In the genomic region with DNA sequence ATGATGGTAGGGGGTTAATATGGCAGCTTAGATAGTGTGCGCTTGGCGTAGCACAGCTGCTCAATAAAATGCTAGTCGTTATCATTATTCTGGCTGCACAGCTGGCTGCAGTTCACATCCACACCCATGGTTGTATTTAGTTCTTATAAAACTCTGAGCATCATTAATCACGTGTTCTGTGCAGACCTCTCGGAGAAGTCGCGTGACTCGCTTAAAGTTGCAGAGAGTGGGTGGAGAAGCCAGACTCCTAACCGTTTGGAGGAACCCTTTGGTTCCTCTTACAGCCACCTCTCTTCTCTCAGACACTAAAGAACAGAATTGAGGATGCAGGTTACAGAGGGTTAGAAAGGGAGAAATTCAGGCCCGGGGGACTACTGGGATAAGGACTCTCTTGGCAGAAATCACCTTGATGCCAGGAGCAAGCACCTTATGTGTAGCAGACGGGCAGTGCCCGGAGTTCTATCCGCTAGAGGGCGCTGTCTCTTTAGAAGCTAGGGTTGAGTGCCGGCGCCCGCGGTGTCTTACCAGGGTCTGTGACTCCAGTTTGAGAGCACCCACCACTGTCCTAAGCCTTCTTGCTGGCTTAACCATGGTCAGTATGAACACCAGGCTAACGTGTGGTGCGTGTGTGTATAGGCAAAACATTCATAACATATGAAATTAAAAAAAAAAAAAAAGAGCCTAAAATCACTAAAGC, we compare ENCODE assay signal across 8 mouse cellular contexts. TPM values are rescaled to one million over a fixed set of nuclear protein-coding genes. Genes with fewer than 3 reads are reported as not detected.
DNase-seq lines count a peak whose midpoint lies in the region; ATAC-seq and TF ChIP-seq lines count a peak whose summit lies in the region.

No protein-coding gene starts in this region.

- peak; percentile 72 for TF ChIP-seq CTCF in hindbrain, postnatal 0 days (IDR thresholded peaks at IDR 0.05; ENCODE audit: low read depth)

- peak; percentile 65 for ATAC-seq in hindbrain, postnatal 0 days
- ATAC-seq in megakaryocyte, adult 5-6 weeks (ENCODE audit: poor library complexity, severe bottlenecking) = peak; percentile 80

- no peaks in the 10 kb centered on the region for H3K4me1 ChIP-seq in hindbrain, postnatal 0 days (ENCODE audit: insufficient read depth, low read length)

- H3K27me3 ChIP-seq in hindbrain, postnatal 0 days (ENCODE audit: insufficient read depth, low read length) = no peaks in the 10 kb centered on the region

- no peak overlapping the region for H3K9ac ChIP-seq in hindbrain, postnatal 0 days (replicated peaks; ENCODE audit: low read length)

- H3K9me3 ChIP-seq in hindbrain, postnatal 0 days (ENCODE audit: low read length) = no peaks in the 10 kb centered on the region

- no peak overlapping the region for H3K27ac ChIP-seq in hindbrain, postnatal 0 days

- DNase-seq in NIH3T3 (ENCODE audit: low read depth) = peak; percentile 47
- DNase-seq in cerebellum, adult 8-10 months = peak; percentile 63
- DNase-seq in gastrocnemius, adult 18-20 months (ENCODE audit: low spot score) = peak; percentile 81
- peak; percentile 86 for DNase-seq in hindbrain, postnatal 0 days (ENCODE audit: low spot score)
- peak; percentile 75 to 92 for DNase-seq in left cerebral cortex, adult 18-20 months (ENCODE audit: low spot score in 2 of 2)
- peak; percentile 88 for DNase-seq in right cerebral cortex, postnatal 14 days
- DNase-seq in urinary bladder, postnatal 25 days (ENCODE audit: low spot score) = peak; percentile 81

- peak overlapping the region; percentile 34; the same call in 1 of the 2 replicates for H3K4me2 ChIP-seq in hindbrain, postnatal 0 days (ENCODE audit: low read depth, low read length)

- no peaks in the 10 kb centered on the region for H3K36me3 ChIP-seq in hindbrain, postnatal 0 days (ENCODE audit: insufficient read depth, low read length)

- no peak overlapping the region for H3K4me3 ChIP-seq in hindbrain, postnatal 0 days (ENCODE audit: low read length)

- WGBS in hindbrain, postnatal 0 days = 47% methylated on average over 20 of the region's 20 CpGs

RNA-seq across cellular contexts. Expression of a gene that starts 16.5 kb away (rescaled TPM):
- under 1 TPM in 1 of 2 experiments, not detected in 1; 0.18 TPM for total RNA-seq in gastrocnemius, adult 18-20 months (2021)
- total RNA-seq in hindbrain, postnatal 0 days (2014; rRNA removed) = 0.05 TPM in 1 of 2 replicates, not detected in the other
- polyA plus RNA-seq in hindbrain, postnatal 0 days (2015; fragmentation: Nextera tagmentation; extraction: Ambion mirVana) = 0.24 TPM in 1 of 2 replicates, not detected in the other
- under 1 TPM in 1 of 2 experiments, not detected in 1; 0.23 TPM for total RNA-seq in left cerebral cortex, adult 18-20 months (2021)
- total RNA-seq in megakaryocyte, adult 5-6 weeks (2015) = 0.07 and 0.25 TPM in 2 replicates
- total RNA-seq in megakaryocyte, adult 5-6 weeks (2017) = not detected in 2 replicates

RNA-seq across cellular contexts. Expression of a gene that starts 16.6 kb away (rescaled TPM):
- not detected for total RNA-seq in gastrocnemius, adult 18-20 months (2021)
- total RNA-seq in hindbrain, postnatal 0 days (2014; rRNA removed) = not detected in 2 replicates
- 0.06 and 0.13 TPM in 2 replicates for polyA plus RNA-seq in hindbrain, postnatal 0 days (2015; fragmentation: Nextera tagmentation; extraction: Ambion mirVana)
- not detected for total RNA-seq in left cerebral cortex, adult 18-20 months (2021)
- total RNA-seq in megakaryocyte, adult 5-6 weeks (2015) = 1.5 and 4.2 TPM in 2 replicates
- 0.57 and 2.6 TPM in 2 replicates for total RNA-seq in megakaryocyte, adult 5-6 weeks (2017)
